Mouse (Mus musculus): ENCODE results near the gene Dennd5a.

GRCm38 (mm10) chr7:110006471-110007195 lies 46.4 kb upstream of the Dennd5a start:
- TF ChIP-seq CTCF (conservative IDR thresholded peaks at IDR 0.05; ENCODE audit: insufficient read depth, insufficient read length, low read depth, low read length) (no peak), POLR2A (IDR thresholded peaks at IDR 0.05; ENCODE audit: low read depth, low read length) (no peak)

Data from kidney, adult 2 months (tissue).